Mouse (Mus musculus): ENCODE results near the gene Plaur. TPM values are rescaled to one million over a fixed set of nuclear protein-coding genes. Genes with fewer than 3 reads are reported as not detected.
A peak's percentile ranks its signal among the peaks of the same experiment; 100 is the strongest.

Gene Plaur
- polyA plus RNA-seq, 1 experiment from 2014 or later, result 12.3 TPM

GRCm38 (mm10) chr7:24469126-24469525, 6.8 kb downstream of the Plaur start:
- no peaks in the 10 kb centered on the region for H3K27me3 ChIP-seq (replicated peaks)
- 88% methylated on average over 3 of the region's 3 CpGs for WGBS
- H3K36me3 ChIP-seq, result peaks cover 13% of the 10 kb centered on the region
- H3K27ac ChIP-seq, result no peak overlapping the region
- H3K9me3 ChIP-seq, result no peaks in the 10 kb centered on the region
- no peak overlapping the region for H3K4me3 ChIP-seq (replicated peaks)
- no peak overlapping the region for H3K9ac ChIP-seq
- ATAC-seq (ENCODE audit: insufficient read depth, low FRiP score, low read depth), result no peak
- no peaks in the 10 kb centered on the region for H3K4me1 ChIP-seq
- no peak overlapping the region for H3K4me2 ChIP-seq

- no peaks in the 10 kb centered on the region for H3K9me3 ChIP-seq
- peaks cover 19% of the 10 kb centered on the region for H3K36me3 ChIP-seq
- no peak for ATAC-seq (ENCODE audit: insufficient read depth, low FRiP score, low read depth)
- no peak overlapping the region for H3K27ac ChIP-seq
- no peak overlapping the region for H3K4me3 ChIP-seq (replicated peaks)
- 87% methylated on average over 7 of the region's 7 CpGs for WGBS
- no peak overlapping the region for H3K4me2 ChIP-seq
- no peaks in the 10 kb centered on the region for H3K4me1 ChIP-seq
- no peak overlapping the region for H3K9ac ChIP-seq
- no peaks in the 10 kb centered on the region for H3K27me3 ChIP-seq (replicated peaks)
Observed at GRCm38 (mm10) chr7:24470356-24470755, 8.1 kb downstream of the Plaur start.

- H3K36me3 ChIP-seq, result peaks cover 11% of the 10 kb centered on the region; the same call in 1 of the 2 replicates
- H3K27ac ChIP-seq, result no peak overlapping the region
- H3K9ac ChIP-seq, result no peak overlapping the region
- H3K4me3 ChIP-seq (replicated peaks), result no peak overlapping the region
- ATAC-seq (ENCODE audit: insufficient read depth, low FRiP score, low read depth), result no peak; the same call in 1 of the 2 replicates
- H3K4me2 ChIP-seq, result no peak overlapping the region
- no peaks in the 10 kb centered on the region for H3K27me3 ChIP-seq (replicated peaks)
- 76% methylated on average over 6 of the region's 6 CpGs for WGBS
- no peaks in the 10 kb centered on the region for H3K4me1 ChIP-seq
- no peaks in the 10 kb centered on the region for H3K9me3 ChIP-seq
Observed at GRCm38 (mm10) chr7:24472442-24472841, 10.2 kb downstream of the Plaur start.

- peaks cover 11% of the 10 kb centered on the region; the same call in 1 of the 2 replicates for H3K36me3 ChIP-seq
- H3K27ac ChIP-seq, result no peak overlapping the region
- H3K4me2 ChIP-seq, result no peak overlapping the region
- no peaks in the 10 kb centered on the region for H3K27me3 ChIP-seq (replicated peaks)
- H3K4me3 ChIP-seq (replicated peaks), result no peak overlapping the region
- WGBS, result 82% methylated on average over 7 of the region's 7 CpGs
- no peak for ATAC-seq (ENCODE audit: insufficient read depth, low FRiP score, low read depth)
- H3K9me3 ChIP-seq, result no peaks in the 10 kb centered on the region
- H3K4me1 ChIP-seq, result no peaks in the 10 kb centered on the region
- H3K9ac ChIP-seq, result no peak overlapping the region
Observed at GRCm38 (mm10) chr7:24472937-24473336, 10.7 kb downstream of the Plaur start.

GRCm38 (mm10) chr7:24473913-24474529, 11.7 kb downstream of the Plaur start:
- H3K4me2 ChIP-seq, result no peak overlapping the region
- no peaks in the 10 kb centered on the region for H3K27me3 ChIP-seq (replicated peaks)
- H3K4me3 ChIP-seq (replicated peaks), result no peak overlapping the region
- 51% methylated on average over 10 of the region's 10 CpGs for WGBS
- H3K36me3 ChIP-seq, result peaks cover 11% of the 10 kb centered on the region; the same call in 1 of the 2 replicates
- no peak for ATAC-seq (ENCODE audit: insufficient read depth, low FRiP score, low read depth)
- no peaks in the 10 kb centered on the region for H3K9me3 ChIP-seq
- H3K27ac ChIP-seq, result no peak overlapping the region
- no peak overlapping the region for H3K9ac ChIP-seq
- H3K4me1 ChIP-seq, result no peaks in the 10 kb centered on the region

GRCm38 (mm10) chr7:24474811-24475506, 12.7 kb downstream of the Plaur start:
- Histone ChIP-seq H3K4me2 (no peak overlapping the region), H3K4me1 (no peaks in the 10 kb centered on the region), H3K27ac (no peak overlapping the region), H3K27me3 (replicated peaks) (no peaks in the 10 kb centered on the region), H3K4me3 (replicated peaks) (no peak overlapping the region), H3K36me3 (peaks cover 11% of the 10 kb centered on the region; the same call in 1 of the 2 replicates), H3K9me3 (no peaks in the 10 kb centered on the region), H3K9ac (no peak overlapping the region)
- 44% methylated on average over 21 of the region's 21 CpGs for WGBS
- no peak for ATAC-seq (ENCODE audit: insufficient read depth, low FRiP score, low read depth)

- Histone ChIP-seq H3K27me3 (replicated peaks) (no peaks in the 10 kb centered on the region), H3K4me1 (peaks cover 7% of the 10 kb centered on the region), H3K36me3 (peaks cover 11% of the 10 kb centered on the region; the same call in 1 of the 2 replicates), H3K4me3 (replicated peaks) (no peak overlapping the region), H3K9me3 (no peaks in the 10 kb centered on the region), H3K27ac (no peak overlapping the region), H3K9ac (no peak overlapping the region), H3K4me2 (no peak overlapping the region)
- no peak for ATAC-seq (ENCODE audit: insufficient read depth, low FRiP score, low read depth)
- WGBS, result 82% methylated on average over 8 of the region's 8 CpGs
Observed at GRCm38 (mm10) chr7:24476338-24476737, 14.1 kb downstream of the Plaur start.

GRCm38 (mm10) chr7:24476856-24477255, 14.6 kb downstream of the Plaur start:
- Histone ChIP-seq H3K4me1 (peaks cover 10% of the 10 kb centered on the region), H3K9ac (no peak overlapping the region), H3K4me2 (no peak overlapping the region), H3K27me3 (replicated peaks) (no peaks in the 10 kb centered on the region), H3K36me3 (peaks cover 11% of the 10 kb centered on the region; the same call in 1 of the 2 replicates), H3K4me3 (replicated peaks) (no peak overlapping the region), H3K27ac (no peak overlapping the region), H3K9me3 (no peaks in the 10 kb centered on the region)
- whole genome bisulfite sequencing, result 89% methylated on average over 7 of the region's 7 CpGs
- no peak for ATAC-seq (ENCODE audit: insufficient read depth, low FRiP score, low read depth)

GRCm38 (mm10) chr7:24478911-24479310, 16.6 kb downstream of the Plaur start:
- Histone ChIP-seq H3K36me3 (0 out of 2 replicates have a peak, but pooled peaks cover 6% of the 10 kb centered on the region), H3K4me3 (replicated peaks) (no peak overlapping the region), H3K4me2 (no peak overlapping the region), H3K4me1 (peaks cover 10% of the 10 kb centered on the region), H3K9me3 (no peaks in the 10 kb centered on the region), H3K27me3 (replicated peaks) (0 out of 2 replicates have a peak, but pooled peaks cover 5% of the 10 kb centered on the region), H3K27ac (no peak overlapping the region), H3K9ac (no peak overlapping the region)
- no peak for ATAC-seq (ENCODE audit: insufficient read depth, low FRiP score, low read depth)
- 81% methylated on average over 5 of the region's 5 CpGs for WGBS

- Histone ChIP-seq H3K4me2 (no peak overlapping the region), H3K36me3 (0 out of 2 replicates have a peak, but pooled peaks cover 6% of the 10 kb centered on the region), H3K4me3 (replicated peaks) (no peak overlapping the region), H3K4me1 (peaks cover 10% of the 10 kb centered on the region), H3K27me3 (replicated peaks) (0 out of 2 replicates have a peak, but pooled peaks cover 5% of the 10 kb centered on the region), H3K9me3 (no peaks in the 10 kb centered on the region), H3K9ac (no peak overlapping the region), H3K27ac (no peak overlapping the region)
- ATAC-seq (ENCODE audit: insufficient read depth, low FRiP score, low read depth), result no peak
- 90% methylated on average over 2 of the region's 2 CpGs for WGBS
Observed at GRCm38 (mm10) chr7:24479685-24480084, 17.4 kb downstream of the Plaur start.

GRCm38 (mm10) chr7:24480121-24480941, 18.0 kb downstream of the Plaur start:
- Histone ChIP-seq H3K4me3 (replicated peaks) (0 out of 2 replicates have a peak overlapping the region, but pooled peaks have one; percentile 63), H3K27me3 (replicated peaks) (0 out of 2 replicates have a peak, but pooled peaks cover 5% of the 10 kb centered on the region), H3K9ac (no peak overlapping the region), H3K4me1 (peaks cover 10% of the 10 kb centered on the region), H3K36me3 (0 out of 2 replicates have a peak, but pooled peaks cover under 1% of the 10 kb centered on the region), H3K27ac (no peak overlapping the region), H3K9me3 (no peaks in the 10 kb centered on the region), H3K4me2 (peak overlapping the region; percentile 99)
- WGBS, result 49% methylated on average over 18 of the region's 18 CpGs
- no peak for ATAC-seq (ENCODE audit: insufficient read depth, low FRiP score, low read depth)
